Mouse (Mus musculus): ENCODE measurements around the gene Fam19a3.
A peak's percentile ranks its signal among the peaks of the same experiment; 100 is the strongest.
"Not testable (repeated sequence)": the region's sequence is repeated elsewhere in the genome, so short reads cannot be mapped to it uniquely, and the experiment has no call there.

Gene Fam19a3

DNA sequence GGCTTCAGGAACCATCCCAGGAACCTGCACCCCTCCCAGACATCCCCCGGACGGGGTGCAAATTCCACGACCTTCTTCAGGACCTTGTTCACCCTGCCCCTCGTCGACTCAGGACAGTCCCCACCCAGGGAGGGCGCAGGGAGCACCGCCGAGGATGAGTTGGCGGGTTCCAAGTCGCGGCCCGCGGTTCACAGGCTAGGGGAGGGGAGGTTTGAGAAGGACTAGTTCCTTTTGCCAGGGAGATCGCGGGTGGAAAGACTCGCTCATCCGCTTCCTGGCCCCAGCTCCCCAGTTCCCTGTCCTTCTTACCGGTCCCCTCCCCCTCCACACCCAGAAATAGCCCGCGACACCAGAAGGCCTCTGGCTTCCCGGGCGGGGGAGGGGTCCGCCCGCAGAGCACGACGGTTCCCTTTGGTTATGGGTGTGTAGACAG lies at the start of gene Fam19a3:
Gene Fam19a3 (minus strand): TSS at position 370 of the 433 bp plus-strand sequence.
- DNase-seq (ENCODE audit: low spot score in 2 of 2), result peak in 1 of 2 experiments; percentile 32

DNA sequence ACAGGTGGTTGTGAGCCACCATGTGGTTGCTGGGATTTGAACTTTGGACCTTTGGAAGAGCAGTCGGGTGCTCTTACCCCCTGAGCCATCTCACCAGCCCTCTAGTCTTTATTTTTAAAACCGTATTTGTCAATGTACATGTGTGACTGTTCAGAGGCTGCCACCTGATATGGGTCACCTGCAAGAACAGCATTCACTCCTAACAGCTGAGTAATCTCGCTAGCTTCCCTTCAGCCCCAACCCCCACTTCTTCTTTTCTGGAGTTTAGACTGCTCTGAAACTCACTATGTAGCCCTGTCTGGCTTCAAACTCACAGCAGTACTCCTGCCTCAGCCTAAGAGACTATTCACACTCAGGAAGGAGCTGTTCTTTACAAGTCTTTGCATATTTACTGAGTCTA lies 40.8 kb upstream of the Fam19a3 start:
- DNase-seq (ENCODE audit: low spot score in 2 of 2), result no peak

DNA sequence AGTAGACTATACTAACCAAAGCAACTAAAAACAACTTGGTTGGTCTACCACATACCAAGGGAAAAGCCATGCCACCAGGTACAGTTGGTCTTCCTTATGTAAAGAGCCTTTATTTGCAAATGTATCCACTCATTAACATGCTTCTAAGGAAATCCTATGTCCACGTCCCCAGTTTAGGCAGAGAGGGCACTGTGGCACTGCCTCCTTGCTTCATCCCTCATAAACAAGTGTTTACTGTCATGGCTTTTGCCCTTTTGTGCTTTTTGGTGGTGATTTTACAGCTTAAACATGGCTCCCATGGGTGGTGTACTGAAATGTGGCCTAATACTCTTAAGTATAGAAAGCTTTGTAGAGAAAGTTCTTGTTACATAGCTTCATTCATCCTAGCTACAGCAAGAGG lies 38.8 kb upstream of the Fam19a3 start:
- DNase-seq (ENCODE audit: low spot score in 2 of 2), result no peak

DNA sequence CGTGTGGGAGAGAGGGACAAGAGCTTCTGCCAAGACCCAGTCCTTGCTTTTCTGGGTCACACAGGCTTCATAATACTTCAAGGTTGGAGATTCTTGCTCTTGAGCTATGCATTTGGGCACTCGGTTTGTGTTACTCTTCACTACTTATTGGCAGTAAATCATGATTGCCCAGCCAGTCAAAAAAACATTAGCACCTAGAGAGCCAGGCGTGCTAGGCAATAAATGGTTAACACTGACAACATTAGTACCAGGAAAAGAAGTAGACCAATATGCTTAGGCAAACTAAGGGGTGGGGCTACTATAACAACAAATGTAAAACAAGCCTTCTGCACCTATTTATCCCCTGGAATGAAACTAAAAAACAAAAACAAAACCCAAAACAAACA lies 37.1 kb upstream of the Fam19a3 start:
- DNase-seq (ENCODE audit: low spot score in 2 of 2), result peak in 1 of 2 experiments; percentile 8

DNA sequence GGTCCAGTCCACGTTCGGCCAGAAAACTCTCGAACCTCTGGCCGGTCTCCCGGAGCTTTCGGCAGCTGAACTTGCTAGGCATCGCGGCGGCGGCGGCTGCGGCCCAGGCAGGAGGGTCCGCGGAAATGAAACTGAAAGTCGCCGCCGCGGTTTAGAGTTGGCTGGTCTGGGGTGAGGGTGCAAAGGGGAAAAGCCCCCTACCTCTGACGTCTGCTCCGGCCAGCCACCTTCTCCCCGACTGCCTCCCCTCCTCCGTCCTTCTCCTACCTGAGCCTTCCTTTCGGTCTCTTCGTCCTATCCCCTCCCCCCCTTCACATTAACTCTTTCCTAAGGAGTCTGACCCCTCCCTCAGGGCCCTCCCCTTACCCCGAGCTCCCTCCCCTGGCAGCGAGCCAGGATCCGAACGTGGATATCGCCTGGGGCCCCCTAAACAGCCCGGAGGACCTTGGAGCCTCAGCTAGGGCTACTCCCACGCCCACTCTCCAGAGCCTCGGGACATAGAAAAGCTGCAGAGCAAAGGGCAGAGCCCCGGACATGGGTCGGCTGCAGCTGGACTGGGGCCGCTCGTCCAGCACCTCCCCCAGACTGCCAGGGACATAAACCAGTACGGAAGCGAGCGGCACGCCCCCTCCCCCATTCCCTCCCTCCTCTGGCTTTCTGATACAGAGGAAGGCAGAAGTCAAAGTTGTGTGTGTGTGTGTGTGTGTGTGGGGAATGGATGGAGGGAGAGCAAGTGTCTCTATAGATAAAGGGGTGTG lies 36.5 kb upstream of the Fam19a3 start, which contains the start of gene Mov10:
Gene Mov10 (minus strand): TSS at position 573 of the 758 bp plus-strand sequence.
- peak; percentile 77 to 83 for DNase-seq (ENCODE audit: low spot score in 2 of 2)

DNA sequence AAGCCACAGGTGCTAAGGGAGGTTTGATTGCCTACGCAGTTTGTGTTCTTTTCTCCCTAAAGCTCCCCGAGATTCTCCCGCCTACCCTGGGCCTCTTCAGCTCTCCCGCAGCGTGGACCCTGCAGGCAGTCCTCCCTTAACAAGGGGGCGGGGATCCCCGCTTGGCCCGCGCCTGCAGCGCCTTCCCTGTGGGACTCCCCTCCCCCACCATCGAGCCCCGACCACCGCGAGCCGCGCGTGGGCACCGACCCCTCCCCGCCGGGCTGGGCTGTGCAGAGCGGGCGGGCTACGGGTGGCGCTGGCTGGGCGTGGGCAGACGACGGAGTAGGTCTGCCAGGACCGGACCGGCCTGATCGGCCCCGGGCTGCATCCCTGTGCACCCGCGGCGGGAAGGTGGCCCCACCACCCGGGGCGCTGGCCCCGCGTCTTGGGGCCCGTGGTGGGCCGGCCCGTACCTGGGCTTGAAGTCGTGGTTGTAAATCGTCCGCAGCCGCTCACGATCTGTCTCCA lies 35.9 kb upstream of the Fam19a3 start:
- peak; percentile 28 to 32 for DNase-seq (ENCODE audit: low spot score in 2 of 2)

DNA sequence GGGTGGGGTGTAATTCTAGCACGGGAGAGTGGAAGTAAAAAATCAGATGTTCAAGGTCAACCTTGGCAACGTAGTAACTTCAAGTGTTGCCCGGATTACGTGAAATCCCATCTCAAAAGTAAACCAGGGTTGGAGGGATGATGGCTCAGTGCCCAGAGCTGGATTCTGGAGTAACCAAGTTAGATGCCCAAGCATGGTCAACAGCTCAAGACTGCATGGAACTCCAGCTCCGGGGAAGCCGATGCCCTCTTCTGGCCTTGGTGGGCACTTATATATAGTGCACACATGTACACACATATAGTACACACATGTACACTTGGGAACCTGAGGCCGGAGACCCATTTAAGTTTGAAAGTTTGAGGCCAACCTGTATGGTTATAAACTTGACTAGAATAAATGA lies 34.5 kb upstream of the Fam19a3 start:
- no peak for DNase-seq (ENCODE audit: low spot score in 2 of 2)

DNA sequence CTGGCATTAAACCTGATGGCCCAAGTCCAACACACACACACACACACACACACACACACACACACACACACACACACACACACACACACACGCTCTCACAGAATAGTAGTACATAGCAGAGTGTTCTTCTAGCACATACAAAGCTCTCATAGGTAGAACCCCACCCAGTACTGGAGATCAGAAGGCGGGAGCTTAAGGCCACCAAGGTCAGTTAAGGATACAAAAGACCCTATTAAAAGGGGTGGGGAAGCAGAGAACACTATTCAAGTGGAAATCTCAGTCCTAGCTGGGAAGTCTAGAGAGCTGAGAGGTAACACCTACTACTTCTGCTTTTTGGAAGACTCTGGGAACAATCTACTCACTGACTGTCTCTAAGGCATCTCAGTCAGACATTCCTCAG lies 33.7 kb upstream of the Fam19a3 start:
- DNase-seq (ENCODE audit: low spot score in 2 of 2), result no peak

DNA sequence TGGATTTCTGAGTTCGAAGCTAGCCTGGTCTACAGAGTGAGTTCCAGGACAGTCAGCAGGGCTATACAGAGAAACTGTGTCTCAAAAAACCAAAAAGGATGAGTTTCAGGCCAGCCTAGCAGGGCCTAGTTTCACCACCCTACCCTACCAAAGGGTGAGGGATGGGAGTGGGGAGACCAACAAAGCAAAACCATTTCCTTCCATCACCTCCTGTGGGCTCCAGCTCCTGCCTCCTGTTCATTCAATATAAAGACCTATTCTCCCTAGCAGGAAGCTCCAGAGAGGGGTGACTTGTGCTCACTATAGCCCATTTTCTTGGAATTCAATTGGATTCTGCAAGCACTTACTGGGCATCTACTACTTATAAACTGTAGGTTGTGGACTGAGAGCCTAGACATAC lies 33.1 kb upstream of the Fam19a3 start:
- DNase-seq (ENCODE audit: low spot score in 2 of 2), result no peak

DNA sequence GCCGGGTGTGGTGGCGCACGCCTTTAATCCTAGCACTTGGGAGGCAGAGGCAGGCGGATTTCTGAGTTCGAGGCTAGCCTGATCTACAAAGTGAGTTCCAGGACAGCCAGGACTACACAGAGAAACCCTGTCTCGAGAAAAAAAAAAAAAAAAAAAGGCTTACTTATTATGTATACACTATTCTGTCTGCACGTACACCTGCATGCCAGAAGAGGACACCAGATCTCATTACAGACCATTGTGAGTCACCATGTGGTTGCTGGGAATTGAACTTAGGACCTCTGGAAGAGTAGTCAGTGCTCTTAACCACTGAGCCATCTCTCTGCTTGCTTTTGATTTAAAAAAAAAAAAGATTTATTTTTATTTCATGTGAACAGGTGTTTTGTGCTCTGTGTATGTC lies 31.6 kb upstream of the Fam19a3 start:
- DNase-seq (ENCODE audit: low spot score in 2 of 2), result not testable (repeated sequence)

DNA sequence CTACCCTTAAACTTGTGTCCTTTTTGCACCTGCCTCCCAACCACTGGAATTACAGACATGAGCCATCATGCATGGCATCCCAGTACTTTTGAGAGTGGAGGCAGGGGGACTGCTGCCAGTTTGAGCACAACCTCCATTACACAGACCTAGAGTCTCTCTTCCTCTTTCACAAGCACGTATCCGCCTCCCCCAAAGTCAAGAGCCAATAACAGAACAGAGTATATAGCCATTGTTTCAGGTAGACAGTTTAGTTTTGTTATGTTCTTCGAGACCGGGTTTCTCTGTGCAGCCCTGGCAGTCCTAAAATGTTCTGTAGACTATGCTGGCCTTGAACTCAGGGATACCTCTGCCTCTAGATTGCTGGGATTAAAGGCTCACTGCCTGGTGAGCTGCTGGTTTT lies 30.6 kb upstream of the Fam19a3 start:
- DNase-seq (ENCODE audit: low spot score in 2 of 2), result no peak

DNA sequence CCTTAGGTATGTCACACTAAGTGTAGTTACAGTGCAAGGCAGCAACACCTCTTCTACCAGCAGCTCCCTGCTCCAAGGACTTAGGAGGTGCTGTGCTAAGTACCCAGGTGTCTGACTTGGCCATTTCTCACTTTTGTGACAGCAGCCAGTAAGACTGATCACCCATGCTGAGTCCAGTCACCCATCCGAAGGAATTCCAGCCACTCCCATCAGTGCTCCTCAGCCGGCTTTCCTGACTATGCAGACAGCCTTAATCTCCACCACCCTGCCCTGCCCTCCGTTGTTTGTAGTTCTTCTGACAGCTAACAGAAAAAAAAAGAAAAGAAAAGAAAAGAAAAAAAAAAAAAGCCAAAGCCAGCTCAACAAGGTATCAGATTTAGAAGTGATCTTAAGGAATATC lies 30.1 kb upstream of the Fam19a3 start:
- no peak for DNase-seq (ENCODE audit: low spot score in 2 of 2)

DNA sequence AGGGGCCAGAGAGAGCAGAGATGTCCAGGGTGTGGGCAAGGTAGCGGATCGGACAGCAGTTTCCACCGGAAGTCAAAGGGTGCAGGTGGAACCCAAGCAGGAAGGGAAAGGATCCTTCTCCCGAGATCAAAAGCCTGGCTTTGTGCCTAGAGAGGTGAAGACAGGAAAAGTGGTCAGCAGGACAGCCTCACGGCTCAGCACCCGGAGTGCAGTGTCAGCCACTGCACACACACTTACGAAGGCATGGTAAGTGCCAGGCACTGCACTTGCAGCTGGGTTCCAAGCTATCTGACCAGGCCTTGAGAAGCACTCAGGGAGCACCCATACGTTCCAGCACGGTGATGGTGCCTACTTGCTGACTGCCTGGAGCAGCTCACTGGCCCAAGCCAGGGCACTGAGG lies 23.9 kb upstream of the Fam19a3 start:
- DNase-seq (ENCODE audit: low spot score in 2 of 2), result no peak

DNA sequence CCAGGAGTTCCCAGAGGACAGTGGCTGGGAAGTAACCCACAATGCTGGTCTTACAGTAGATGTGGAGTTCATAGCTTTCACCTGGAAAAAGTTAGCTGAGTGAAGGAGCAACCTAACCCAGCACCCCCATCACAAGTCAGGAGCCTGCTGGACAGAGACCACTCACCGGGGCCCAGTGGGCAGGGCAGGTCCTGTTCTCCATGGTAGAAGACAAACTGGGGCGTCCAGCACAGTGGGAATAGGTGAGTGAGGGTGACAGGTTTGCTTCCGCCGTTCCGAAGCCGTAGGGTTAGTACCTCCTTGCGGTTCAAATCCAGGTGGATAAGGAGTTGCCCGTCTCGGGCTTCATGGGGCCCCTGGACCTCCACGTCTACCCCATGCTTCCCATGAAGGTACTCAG lies 22.7 kb upstream of the Fam19a3 start:
- DNase-seq (ENCODE audit: low spot score in 2 of 2), result no peak

DNA sequence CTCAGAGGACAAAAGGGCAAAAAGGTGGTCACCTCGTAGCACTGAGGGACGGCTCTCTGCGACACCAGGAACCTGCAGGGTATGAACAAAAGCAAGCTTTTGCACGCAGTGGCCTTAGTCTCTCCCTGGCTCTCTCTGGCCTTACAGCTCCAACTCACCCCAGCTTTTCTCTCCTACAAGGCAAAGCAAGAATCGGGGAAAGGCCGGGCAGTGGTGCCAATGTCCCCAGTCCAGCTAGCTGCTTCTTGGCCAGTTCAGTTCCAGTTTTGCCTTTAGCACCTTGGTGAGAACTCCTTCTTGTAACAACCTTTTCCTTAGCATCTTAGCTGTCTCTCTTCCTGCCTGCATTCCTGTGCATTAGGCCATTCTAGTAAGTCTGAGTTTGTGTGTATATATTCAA lies 19.8 kb upstream of the Fam19a3 start:
- DNase-seq (ENCODE audit: low spot score in 2 of 2), result no peak

DNA sequence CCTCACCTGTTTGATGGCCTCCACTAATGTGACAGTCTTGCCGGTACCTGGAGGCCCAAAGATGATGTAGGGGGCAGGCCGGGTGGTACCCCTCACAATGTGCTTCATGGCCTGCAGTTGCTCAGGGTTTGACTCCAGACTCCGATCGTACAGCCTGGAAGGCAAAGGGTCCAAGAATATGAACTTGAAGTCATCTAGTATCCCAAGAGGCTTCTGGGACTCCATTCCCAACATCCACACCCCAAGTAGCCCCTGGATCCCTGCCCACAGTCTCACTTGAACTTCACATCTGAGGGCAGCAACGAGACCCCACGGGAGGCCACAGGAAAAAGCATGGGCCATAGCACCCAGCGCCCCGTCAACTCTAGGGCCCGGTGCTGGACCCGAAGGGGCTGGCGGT lies 19.0 kb upstream of the Fam19a3 start:
- no peak for DNase-seq (ENCODE audit: low spot score in 2 of 2)

DNA sequence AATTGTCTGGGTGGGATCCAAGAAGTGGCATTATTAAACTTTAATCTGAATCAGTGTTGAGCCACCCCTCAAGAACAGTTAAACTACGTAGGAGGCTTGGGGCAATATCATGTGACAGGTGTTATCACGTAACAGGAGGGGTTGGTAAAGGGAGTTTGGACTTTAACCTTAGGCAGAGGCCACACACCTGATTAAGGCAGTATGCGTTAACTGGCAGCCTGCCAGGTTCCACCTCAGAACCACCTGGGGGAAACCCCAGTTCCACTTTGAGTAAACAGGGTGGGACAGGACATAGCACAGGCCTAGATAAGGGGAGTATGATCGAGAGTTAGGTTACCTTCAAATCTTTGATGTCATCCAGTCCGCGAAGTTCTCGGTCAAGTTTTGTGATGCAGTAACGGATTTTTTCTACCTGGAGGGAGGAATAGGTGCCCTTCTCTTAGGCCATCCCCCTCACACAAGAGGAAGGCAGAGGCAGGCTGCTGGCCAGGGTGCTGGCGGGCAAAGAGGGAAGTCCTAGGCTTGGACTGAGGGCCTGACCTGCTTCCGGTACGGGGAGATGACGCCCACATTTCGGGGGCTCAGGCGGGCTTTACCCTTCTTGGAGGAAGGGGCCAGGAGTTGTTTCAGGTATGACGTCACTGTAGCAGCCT lies 14.9 kb upstream of the Fam19a3 start:
- peak in 1 of 2 experiments; percentile 23 for DNase-seq (ENCODE audit: low spot score in 2 of 2)

DNA sequence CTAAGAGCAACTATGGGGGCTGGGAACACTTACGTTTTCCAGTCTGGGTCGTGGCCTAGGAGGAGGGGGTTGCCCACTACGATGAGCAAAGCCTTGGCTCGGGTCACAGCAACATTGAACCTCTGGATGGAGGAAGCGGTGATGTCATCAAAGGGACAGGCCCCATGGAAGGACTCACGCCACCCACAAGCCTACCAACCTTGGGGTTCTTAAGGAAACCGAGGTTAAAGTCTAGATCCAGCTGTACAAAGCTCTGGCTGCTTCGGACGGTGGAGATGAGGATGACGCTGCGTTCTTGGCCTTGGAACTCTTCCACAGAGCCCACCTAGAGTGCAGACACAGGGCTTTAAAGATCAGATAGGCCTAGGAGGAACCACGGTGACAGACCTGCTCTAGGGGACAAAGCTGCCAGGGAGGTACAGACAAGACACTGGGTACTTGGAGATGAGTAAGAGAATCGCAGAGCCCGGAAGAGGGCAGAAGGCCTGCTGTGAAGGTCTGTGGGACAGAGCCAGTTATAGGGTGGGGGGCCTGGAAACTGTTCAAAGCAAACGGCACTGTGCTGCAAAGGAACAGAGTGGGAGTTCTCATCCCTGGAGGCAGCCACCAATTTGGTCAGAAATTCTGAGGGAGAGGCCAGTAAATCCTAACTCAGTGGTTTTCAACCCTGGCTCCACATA lies 14.2 kb upstream of the Fam19a3 start:
- no peak for DNase-seq (ENCODE audit: low spot score in 2 of 2)

DNA sequence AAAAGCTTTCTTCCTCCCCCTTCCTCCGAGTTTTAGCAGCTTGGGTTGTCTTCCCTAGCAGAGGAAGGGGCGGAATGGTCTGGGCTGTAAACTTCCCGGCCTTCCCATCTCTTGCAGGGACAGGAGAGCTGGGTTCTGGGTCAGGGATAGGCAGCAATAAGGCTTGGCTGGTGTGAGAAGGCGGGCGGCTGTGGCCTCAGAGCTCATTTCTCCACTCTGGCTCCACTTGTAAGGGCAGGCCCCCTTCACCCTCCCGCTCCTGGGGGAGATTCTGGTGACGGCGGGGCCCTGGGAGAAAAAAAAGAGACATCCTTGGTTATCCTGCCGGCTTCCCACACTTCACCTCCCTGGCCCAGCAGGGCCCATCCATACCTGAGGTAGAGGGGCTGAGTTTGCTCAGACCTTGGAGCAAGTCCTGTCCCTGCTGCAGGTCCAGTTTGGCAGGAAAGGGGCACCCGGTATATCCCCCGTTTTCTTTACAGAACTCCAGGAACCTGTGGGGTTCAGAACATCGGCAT lies 13.4 kb upstream of the Fam19a3 start:
- DNase-seq (ENCODE audit: low spot score in 2 of 2), result no peak

DNA sequence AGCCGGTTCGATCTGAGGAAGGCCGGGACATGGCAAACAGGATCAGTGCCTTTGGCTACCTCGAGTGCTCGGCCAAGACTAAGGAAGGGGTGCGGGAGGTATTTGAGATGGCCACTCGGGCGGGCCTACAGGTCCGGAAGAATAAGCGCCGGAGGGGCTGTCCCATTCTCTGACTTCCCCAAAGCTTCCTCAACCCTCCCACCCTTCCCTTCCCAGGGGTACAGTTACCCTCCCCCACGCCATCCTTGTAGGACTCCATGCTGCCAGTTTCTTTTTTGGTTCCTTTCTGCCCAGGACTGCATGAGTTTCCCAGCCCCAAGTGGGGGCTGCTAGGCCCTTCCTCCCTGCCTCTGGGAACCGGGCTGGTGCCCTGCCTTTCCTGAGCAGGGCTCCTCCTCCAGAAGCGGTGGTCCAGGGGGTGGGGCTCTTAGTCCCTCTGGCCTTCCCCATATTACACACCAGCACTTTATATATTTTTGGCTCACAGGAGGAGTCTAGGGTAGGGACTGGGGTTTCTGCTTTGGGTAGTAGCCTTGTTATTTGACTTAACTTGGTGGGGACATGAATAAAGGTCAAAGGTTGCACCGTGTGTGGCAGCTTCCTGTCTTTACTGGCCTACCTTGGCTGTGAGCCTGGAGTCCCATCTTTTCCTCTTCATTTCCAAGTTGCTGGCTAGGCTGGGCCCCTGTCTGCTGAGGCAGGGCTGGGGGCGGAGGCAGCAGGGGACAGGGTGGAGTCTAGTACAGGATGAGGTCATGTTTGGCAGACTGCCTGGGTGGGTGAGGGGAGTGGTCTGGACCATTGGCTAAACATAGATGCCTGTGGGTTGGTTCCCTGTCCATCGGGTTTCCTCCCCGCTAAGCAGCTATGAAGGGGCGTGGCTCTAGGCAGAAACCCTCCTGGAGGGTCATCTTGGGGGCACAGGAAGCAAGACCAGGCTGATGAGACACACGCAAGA lies 12.5 kb upstream of the Fam19a3 start:
- DNase-seq (ENCODE audit: low spot score in 2 of 2), result peak; percentile 69 to 83
